Mouse (Mus musculus) gastrocnemius, postnatal 14 days (tissue): Measurements from ENCODE around the gene Rph3a. TPM values are rescaled to one million over a fixed set of nuclear protein-coding genes. Genes with fewer than 3 reads are reported as not detected.
A peak's percentile ranks its signal among the peaks of the same experiment; 100 is the strongest.
"Not testable (repeated sequence)": the region's sequence is repeated elsewhere in the genome, so short reads cannot be mapped to it uniquely, and the experiment has no call there.

Experiments used
- DNase-seq: peaks from one replicate; pipeline ENCODE4 v3.0.0; 2021; ENCODE audit warnings: mixed read lengths
- intact Hi-C: fragments of 180-260 bp; cut with DNase I; formaldehyde crosslinking; loops from one replicate; pipeline ENCODE4 v1.15.1; 2025; ENCODE audit warnings: low total_unique reads
- total RNA-seq, 2 experiments: library from RNA; stranded (reverse); gene quantifications; 2 replicates each; pipeline ENCODE4 v1.2.3; 2021

Rph3a gene
- total RNA-seq, 2 experiments from 2014 or later = 0.06 TPM; not detected in 1

- intact Hi-C loops = no loop called here
- DNase-seq = no peak
These were observed 29.8 kb downstream of the Rph3a start for GRCm38 (mm10) chr5:120980116-120980515.

- intact Hi-C loops = no loop called here
- DNase-seq = no peak
These were observed 33.8 kb downstream of the Rph3a start for GRCm38 (mm10) chr5:120976138-120976537.

DNA sequence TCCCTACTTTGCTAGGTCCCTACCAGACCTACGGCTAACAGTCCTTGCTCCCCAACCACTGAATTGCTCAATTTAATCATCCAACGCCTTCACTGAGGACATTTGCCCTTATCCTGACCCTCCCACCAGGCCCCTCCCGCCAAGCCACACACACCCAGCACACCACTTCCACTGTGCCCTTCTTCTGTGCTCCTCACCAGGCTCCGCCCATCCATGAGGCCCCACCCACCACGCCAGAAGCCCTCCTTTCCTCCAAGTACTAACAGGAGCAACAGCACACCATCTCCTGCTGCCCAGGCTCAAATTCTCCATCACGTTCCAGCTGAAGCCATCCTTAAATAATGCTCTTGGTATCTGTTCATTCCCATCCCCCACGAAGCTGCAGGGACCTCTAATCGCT, 35.4 kb downstream of the Rph3a start:
- intact Hi-C loops = no loop called here
- DNase-seq = no peak

- intact Hi-C loops = no loop called here
- no peak for DNase-seq
These were observed 37.6 kb downstream of the Rph3a start for GRCm38 (mm10) chr5:120972278-120972677.

- intact Hi-C loops = no loop called here
- DNase-seq = no peak
These were observed 38.6 kb downstream of the Rph3a start for GRCm38 (mm10) chr5:120971326-120971725.

DNA sequence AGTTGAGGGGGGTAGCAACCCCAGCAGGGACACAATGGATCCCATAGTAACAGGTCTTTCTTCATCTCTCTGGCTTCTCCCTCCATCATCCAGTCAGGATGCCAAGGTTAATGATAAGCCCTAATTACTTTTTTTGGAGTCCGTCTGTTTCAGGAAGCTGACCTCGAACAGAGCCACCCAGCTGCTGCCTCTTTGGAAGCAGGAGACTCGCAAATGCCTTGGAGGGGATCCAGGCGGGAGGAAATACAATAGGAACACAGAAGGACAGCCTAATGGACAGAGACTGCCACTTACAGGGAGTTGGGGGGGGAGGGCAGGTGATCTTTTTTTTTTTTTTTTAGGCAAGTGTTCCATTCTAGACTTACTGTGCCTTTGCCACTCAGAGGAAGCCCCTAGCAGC, 40.2 kb downstream of the Rph3a start:
- DNase-seq = peak; percentile 41
- intact Hi-C loops = no loop called here

- intact Hi-C loops = no loop called here
- no peak for DNase-seq
These were observed 41.1 kb downstream of the Rph3a start for GRCm38 (mm10) chr5:120968799-120969198.

GRCm38 (mm10) chr5:120968134-120968532, 41.8 kb downstream of the Rph3a start:
- no peak for DNase-seq
- intact Hi-C loops = no loop called here

- no peak for DNase-seq
- intact Hi-C loops = no loop called here
These were observed 42.3 kb downstream of the Rph3a start for GRCm38 (mm10) chr5:120967355-120968133.

DNA sequence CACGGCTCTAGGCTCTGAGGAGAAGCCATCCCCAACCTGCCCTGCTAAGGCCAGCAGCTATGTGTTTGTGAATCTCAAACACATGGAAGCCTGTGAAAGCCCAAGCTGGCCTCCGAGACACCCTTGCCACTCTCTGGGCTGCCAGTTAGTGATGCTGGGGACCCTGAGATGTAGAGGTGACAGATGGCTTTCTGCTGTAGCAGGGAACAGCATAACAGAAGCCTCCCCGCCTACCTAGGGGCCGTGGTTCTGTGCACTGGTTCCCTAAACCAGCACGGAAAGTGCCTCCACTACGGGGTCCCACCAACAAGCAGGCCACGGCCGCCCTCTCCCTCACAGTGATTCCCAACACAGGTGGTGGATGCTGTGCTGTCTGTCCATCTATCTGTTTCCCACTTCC, 43.0 kb downstream of the Rph3a start:
- intact Hi-C loops = no loop called here

DNA sequence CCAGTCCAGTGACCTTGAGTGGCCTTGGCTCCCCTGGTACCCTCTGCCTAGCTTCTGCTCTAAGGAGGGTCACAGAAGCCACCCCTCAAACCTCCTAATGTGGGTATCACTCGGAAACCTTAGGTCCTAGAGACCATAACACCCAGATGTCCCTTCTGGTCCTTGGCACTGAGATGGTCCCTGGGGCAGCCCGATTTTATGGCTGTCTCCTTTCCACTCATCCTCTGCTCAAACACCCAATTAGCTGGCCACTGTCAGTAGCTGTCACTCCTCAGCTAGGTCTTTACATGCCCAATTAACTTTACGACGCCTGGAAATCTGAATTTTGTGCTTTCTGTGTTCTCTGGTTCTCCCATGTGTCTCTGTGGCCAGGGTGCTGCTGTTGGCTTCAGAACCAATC, 43.7 kb downstream of the Rph3a start:
- no peak for DNase-seq
- intact Hi-C loops = no loop called here

More for the DNA sequence above, 43.0 kb downstream of the Rph3a start:
- no peak for DNase-seq

DNA sequence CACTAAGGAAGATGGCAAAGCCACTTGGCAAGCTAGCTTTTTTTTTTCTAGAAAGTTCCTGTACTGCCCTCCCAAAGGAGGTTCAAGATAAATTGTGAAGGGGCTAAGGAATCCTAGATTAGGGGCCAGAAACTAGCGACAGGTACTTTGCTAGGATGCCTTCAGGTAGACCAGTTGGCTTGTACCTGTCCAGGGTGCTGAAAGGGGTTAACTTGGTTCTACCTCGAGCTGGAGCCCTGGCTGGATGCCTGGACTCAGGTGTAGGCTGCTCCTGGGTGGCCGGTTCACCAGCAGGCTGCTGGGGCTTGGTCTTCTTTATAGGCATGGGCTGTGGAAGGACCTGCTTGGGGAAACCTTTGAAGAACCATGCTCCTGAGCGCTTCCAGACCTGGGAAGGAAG, 48.9 kb downstream of the Rph3a start:
- intact Hi-C loops = no loop called here
- no peak for DNase-seq

GRCm38 (mm10) chr5:120953974-120954373, 55.9 kb downstream of the Rph3a start:
- intact Hi-C loops = no loop called here
- no peak for DNase-seq

DNA sequence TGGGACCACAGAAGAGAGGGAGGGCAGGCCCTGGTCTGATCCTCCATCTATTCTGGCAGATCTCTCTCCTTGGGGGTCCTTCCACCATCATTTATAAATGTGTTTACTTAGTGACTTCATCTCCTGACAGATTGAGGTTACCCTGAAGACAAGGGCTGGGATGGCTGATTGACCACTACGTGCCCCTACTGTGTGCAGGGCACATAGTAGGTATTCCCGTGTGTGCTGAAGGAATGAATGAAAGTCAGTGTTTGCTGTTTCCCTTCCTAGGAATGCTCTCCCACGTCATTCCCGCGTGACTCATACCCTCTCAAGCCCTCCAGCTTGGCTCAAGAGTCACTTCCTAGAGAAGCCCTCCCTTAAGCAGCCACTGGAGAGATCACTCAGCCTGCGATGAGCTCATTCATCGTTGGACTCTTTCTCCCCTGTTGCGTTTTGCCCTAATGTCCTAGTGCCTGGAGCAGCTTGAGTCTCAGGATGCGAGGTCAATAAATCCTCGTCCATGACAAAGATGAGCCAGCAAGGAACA, 57.6 kb downstream of the Rph3a start:
- intact Hi-C loops = no loop called here
- DNase-seq = peak; percentile 34

DNA sequence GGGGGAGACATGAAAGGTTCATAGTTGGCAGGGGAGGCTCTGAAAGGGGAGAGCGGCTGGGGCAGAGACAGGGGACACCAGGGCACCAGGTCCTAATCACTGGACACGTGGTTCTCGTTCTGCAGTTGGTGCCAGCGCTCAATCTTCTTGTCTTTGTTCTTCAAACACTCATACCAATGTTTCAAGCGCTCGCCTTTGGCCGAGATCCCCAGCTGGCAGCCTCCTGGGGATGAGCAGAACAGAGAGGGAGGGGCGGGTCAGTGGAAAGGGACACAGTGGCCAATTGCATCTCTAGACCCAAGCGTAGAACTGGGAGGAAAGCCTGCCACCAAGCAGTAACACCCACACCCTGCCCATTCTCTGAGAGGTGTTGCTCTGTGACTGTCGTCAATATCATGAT, 67.8 kb downstream of the Rph3a start:
- intact Hi-C loops = no loop called here
- no peak for DNase-seq

DNA sequence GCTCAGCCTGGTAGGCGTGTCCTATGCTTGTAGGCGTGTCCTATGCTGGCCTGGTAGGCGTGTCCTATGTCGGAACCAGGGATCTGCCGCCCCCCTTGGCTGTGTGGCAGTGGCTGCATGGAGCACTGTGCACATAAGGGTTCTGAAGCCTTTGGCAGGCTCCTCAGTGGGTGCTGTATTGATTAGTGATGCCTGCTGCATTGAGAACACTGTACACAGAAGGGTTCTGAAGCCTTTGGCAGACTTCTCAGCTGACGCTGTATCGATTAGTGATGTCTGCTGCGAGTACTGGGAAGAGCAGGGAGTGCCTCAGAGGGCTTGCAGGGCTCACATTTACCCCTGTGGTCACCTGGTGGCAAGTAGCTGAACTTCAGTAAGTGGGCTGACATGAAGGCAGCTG, 71.3 kb downstream of the Rph3a start:
- no peak for DNase-seq
- intact Hi-C loops = no loop called here

DNA sequence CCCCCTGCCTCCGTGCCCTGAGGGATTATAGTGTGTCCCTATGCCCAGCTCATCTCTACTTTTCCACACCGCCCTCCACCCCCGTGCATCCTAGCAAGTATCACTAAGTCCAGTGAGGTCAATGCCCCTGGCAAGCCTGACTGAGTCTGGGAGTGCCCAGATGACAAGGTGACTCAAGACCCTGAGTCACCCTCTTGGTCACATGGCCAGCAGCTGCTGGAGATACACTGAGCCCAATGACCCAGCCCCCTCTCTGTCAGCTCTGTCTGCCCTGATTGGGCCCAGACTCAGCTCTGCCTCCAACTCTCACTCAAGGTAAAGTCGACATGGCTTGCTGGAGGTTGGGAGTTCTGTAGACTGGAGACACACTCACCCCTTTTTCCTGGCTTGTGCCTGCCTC, 72.1 kb downstream of the Rph3a start:
- intact Hi-C loops = no loop called here
- no peak for DNase-seq

GRCm38 (mm10) chr5:120933966-120934365, 75.9 kb downstream of the Rph3a start:
- DNase-seq = no peak
- intact Hi-C loops = no loop called here

- intact Hi-C loops = no loop called here
- DNase-seq = no peak
These were observed 82.9 kb downstream of the Rph3a start for GRCm38 (mm10) chr5:120927036-120927435.

GRCm38 (mm10) chr5:120926311-120926710, 83.6 kb downstream of the Rph3a start:
- intact Hi-C loops, DNase-seq: not testable (repeated sequence)

DNA sequence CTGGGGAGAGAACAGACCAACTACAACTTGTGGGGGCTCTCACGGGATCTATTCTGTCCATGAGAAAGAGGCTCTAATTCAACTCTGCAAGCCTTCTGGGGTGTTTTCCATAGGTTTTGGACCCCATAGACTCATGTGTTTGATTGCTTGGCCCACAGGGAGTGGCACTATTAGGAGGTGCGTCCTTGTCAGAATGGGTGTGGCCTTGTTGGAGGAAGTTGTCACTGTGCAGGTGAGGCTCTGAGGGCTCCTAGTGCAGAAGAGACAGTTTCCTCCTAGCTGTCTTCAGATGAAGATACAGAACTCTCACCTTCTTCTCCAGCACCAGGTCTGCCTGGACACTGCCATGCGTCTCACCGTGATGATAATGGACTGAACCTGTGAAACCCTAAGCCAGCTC, 85.4 kb downstream of the Rph3a start:
- intact Hi-C loops, DNase-seq: not testable (repeated sequence)
